Mouse (Mus musculus) midbrain, embryonic 13.5 days (tissue): ENCODE results near the gene Atp10a. TPM values are rescaled to one million over a fixed set of nuclear protein-coding genes. Genes with fewer than 3 reads are reported as not detected.

Source experiments
- ATAC-seq: fragments of 200-750 bp; cut with Nextera tagmentation; 2 replicates; pipeline ENCODE4 v1.8.0; 2017; ENCODE audit warnings: mild to moderate bottlenecking, moderate TSS enrichment, moderate library complexity
- H3K27ac ChIP-seq: fragments of 300-500 bp; sonication (generic); 2 replicates; pipeline ENCODE4 v1.5.1; 2015; ENCODE audit warnings: inconsistent platforms, mild to moderate bottlenecking, moderate library complexity
- H3K27me3 ChIP-seq: fragments of 300-500 bp; sonication (generic); 2 replicates; pipeline ENCODE4 v1.6.1; 2015; ENCODE audit warnings: mild to moderate bottlenecking, inconsistent platforms
- H3K36me3 ChIP-seq: fragments of 300-500 bp; sonication (generic); 2 replicates; pipeline ENCODE4 v1.6.1; 2015; ENCODE audit warnings: mild to moderate bottlenecking, inconsistent platforms
- H3K4me1 ChIP-seq: fragments of 300-500 bp; sonication (generic); replicated peaks from 2 replicates; pipeline ENCODE4 v1.6.1; 2015; ENCODE audit warnings: inconsistent platforms
- H3K4me2 ChIP-seq: fragments of 300-500 bp; sonication (generic); replicated peaks from 2 replicates; pipeline ENCODE4 v1.6.1; 2015; ENCODE audit warnings: moderate library complexity, mild to moderate bottlenecking, inconsistent platforms
- H3K4me3 ChIP-seq: fragments of 300-500 bp; sonication (generic); replicated peaks from 2 replicates; pipeline ENCODE4 v1.5.1; 2015; ENCODE audit warnings: mild to moderate bottlenecking, inconsistent platforms
- H3K9ac ChIP-seq: fragments of 300-500 bp; sonication (generic); replicated peaks from 2 replicates; pipeline ENCODE4 v1.6.1; 2015; ENCODE audit warnings: mild to moderate bottlenecking, inconsistent platforms
- H3K9me3 ChIP-seq: fragments of 300-500 bp; sonication (generic); 2 replicates; pipeline ENCODE4 v1.6.1; 2016; ENCODE audit warnings: mild to moderate bottlenecking, inconsistent platforms
- WGBS: fragments of 180-500 bp; shearing (Covaris S2); methylation state at CpG from one replicate; pipeline ENCODE4 v1.1.7; 2015; 5-methylcytosine and 5-hydroxymethylcytosine counted together
- polyA plus RNA-seq: library from polyadenylated mRNA; unstranded; fragments of >200 nt; fragmentation: Nextera tagmentation; extraction: Ambion mirVana; gene quantifications from 2 replicates; pipeline ENCODE4 v1.2.1, GENCODE M21; 2015

Gene Atp10a
- polyA plus RNA-seq, 1 experiment from 2014 or later: 1.7 TPM

- Histone ChIP-seq H3K4me2 (no peak overlapping the region), H3K36me3 (no peaks in the 10 kb centered on the region), H3K9me3 (no peaks in the 10 kb centered on the region), H3K27me3 (no peaks in the 10 kb centered on the region), H3K27ac (no peak overlapping the region), H3K4me1 (peaks cover 34% of the 10 kb centered on the region), H3K4me3 (no peak overlapping the region), H3K9ac (no peak overlapping the region)
- no peak for ATAC-seq
- 88% methylated on average over 2 of the region's 2 CpGs for WGBS
These were observed 184.4 kb downstream of the Atp10a start for GRCm38 (mm10) chr7:58840367-58840766.

- H3K9ac ChIP-seq: no peak overlapping the region
- H3K27me3 ChIP-seq: no peaks in the 10 kb centered on the region
- no peaks in the 10 kb centered on the region for H3K36me3 ChIP-seq
- H3K9me3 ChIP-seq: no peaks in the 10 kb centered on the region
- no peak overlapping the region for H3K4me2 ChIP-seq
- peaks cover 34% of the 10 kb centered on the region for H3K4me1 ChIP-seq
- WGBS: 92% methylated on average over 1 of the region's 1 CpGs
- no peak overlapping the region for H3K27ac ChIP-seq
- H3K4me3 ChIP-seq: no peak overlapping the region
- ATAC-seq: no peak
These were observed 185.1 kb downstream of the Atp10a start for GRCm38 (mm10) chr7:58841066-58841465.

GRCm38 (mm10) chr7:58842818-58843217, 186.9 kb downstream of the Atp10a start:
- Histone ChIP-seq H3K36me3 (no peaks in the 10 kb centered on the region), H3K4me1 (peaks cover 34% of the 10 kb centered on the region), H3K4me2 (no peak overlapping the region), H3K27ac (peak overlapping the region; percentile 87), H3K9ac (no peak overlapping the region; the same call in 1 of the 2 replicates), H3K4me3 (no peak overlapping the region), H3K9me3 (no peaks in the 10 kb centered on the region), H3K27me3 (no peaks in the 10 kb centered on the region)
- no peak for ATAC-seq
- WGBS: 55% methylated on average over 3 of the region's 3 CpGs

- Histone ChIP-seq H3K4me3 (0 out of 2 replicates have a peak overlapping the region, but pooled peaks have one; percentile 13), H3K4me1 (peaks cover 34% of the 10 kb centered on the region), H3K27me3 (no peaks in the 10 kb centered on the region), H3K9me3 (no peaks in the 10 kb centered on the region), H3K9ac (peak overlapping the region; percentile 50), H3K36me3 (no peaks in the 10 kb centered on the region), H3K27ac (peak overlapping the region; percentile 95), H3K4me2 (peak overlapping the region; percentile 48)
- ATAC-seq: peak; percentile 97
- WGBS: under 1% methylated on average over 9 of the region's 9 CpGs
These were observed 187.9 kb downstream of the Atp10a start for GRCm38 (mm10) chr7:58843767-58844445.

- WGBS: 30% methylated on average over 4 of the region's 4 CpGs
- peak; percentile 61 for ATAC-seq
- H3K9ac ChIP-seq: no peak overlapping the region; the same call in 1 of the 2 replicates
These were observed 188.5 kb downstream of the Atp10a start for GRCm38 (mm10) chr7:58844449-58844848.

GRCm38 (mm10) chr7:58858921-58859320, 203.0 kb downstream of the Atp10a start:
- Histone ChIP-seq H3K4me2 (no peak overlapping the region), H3K9me3 (0 out of 2 replicates have a peak, but pooled peaks cover 5% of the 10 kb centered on the region), H3K4me1 (no peaks in the 10 kb centered on the region), H3K4me3 (no peak overlapping the region), H3K36me3 (no peaks in the 10 kb centered on the region), H3K27me3 (no peaks in the 10 kb centered on the region), H3K9ac (no peak overlapping the region), H3K27ac (no peak overlapping the region)
- WGBS: 97% methylated on average over 4 of the region's 4 CpGs
- no peak for ATAC-seq

More at GRCm38 (mm10) chr7:58844449-58844848, 188.5 kb downstream of the Atp10a start:
- Histone ChIP-seq H3K27me3 (no peaks in the 10 kb centered on the region), H3K4me1 (peaks cover 34% of the 10 kb centered on the region), H3K4me3 (0 out of 2 replicates have a peak overlapping the region, but pooled peaks have one; percentile 13), H3K9me3 (no peaks in the 10 kb centered on the region), H3K36me3 (no peaks in the 10 kb centered on the region), H3K4me2 (peak overlapping the region; percentile 48), H3K27ac (peak overlapping the region; percentile 95)

- Histone ChIP-seq H3K4me2 (no peak overlapping the region), H3K9ac (no peak overlapping the region), H3K4me3 (no peak overlapping the region), H3K36me3 (no peaks in the 10 kb centered on the region), H3K27me3 (no peaks in the 10 kb centered on the region), H3K4me1 (peaks cover 9% of the 10 kb centered on the region), H3K9me3 (no peaks in the 10 kb centered on the region), H3K27ac (no peak overlapping the region)
- 94% methylated on average over 3 of the region's 3 CpGs for WGBS
- no peak for ATAC-seq
These were observed 207.2 kb downstream of the Atp10a start for GRCm38 (mm10) chr7:58863174-58863573.

- WGBS: 16% methylated on average over 4 of the region's 4 CpGs
- H3K27ac ChIP-seq: no peak overlapping the region
- no peaks in the 10 kb centered on the region for H3K27me3 ChIP-seq
- peak; percentile 63; the same call in 1 of the 2 replicates for ATAC-seq
- no peak overlapping the region for H3K9ac ChIP-seq
- H3K4me3 ChIP-seq: no peak overlapping the region
- no peaks in the 10 kb centered on the region for H3K36me3 ChIP-seq
- no peak overlapping the region for H3K4me2 ChIP-seq
- no peaks in the 10 kb centered on the region for H3K9me3 ChIP-seq
- peaks cover 9% of the 10 kb centered on the region for H3K4me1 ChIP-seq
These were observed 211.1 kb downstream of the Atp10a start for GRCm38 (mm10) chr7:58866865-58867614.

GRCm38 (mm10) chr7:58870661-58871060, 214.7 kb downstream of the Atp10a start:
- H3K4me2 ChIP-seq: no peak overlapping the region
- no peak overlapping the region for H3K9ac ChIP-seq
- H3K9me3 ChIP-seq: no peaks in the 10 kb centered on the region
- H3K4me1 ChIP-seq: peaks cover 9% of the 10 kb centered on the region
- no peak for ATAC-seq
- 49% methylated on average over 1 of the region's 1 CpGs for WGBS
- H3K4me3 ChIP-seq: no peak overlapping the region
- H3K36me3 ChIP-seq: no peaks in the 10 kb centered on the region
- H3K27me3 ChIP-seq: no peaks in the 10 kb centered on the region
- H3K27ac ChIP-seq: no peak overlapping the region

- no peak overlapping the region for H3K27ac ChIP-seq
- ATAC-seq: no peak
- no peak overlapping the region for H3K4me2 ChIP-seq
- no peaks in the 10 kb centered on the region for H3K9me3 ChIP-seq
- H3K9ac ChIP-seq: no peak overlapping the region
- H3K27me3 ChIP-seq: no peaks in the 10 kb centered on the region
- no peaks in the 10 kb centered on the region for H3K4me1 ChIP-seq
- WGBS: 94% methylated on average over 1 of the region's 1 CpGs
- H3K4me3 ChIP-seq: no peak overlapping the region
- no peaks in the 10 kb centered on the region for H3K36me3 ChIP-seq
These were observed 217.7 kb downstream of the Atp10a start for GRCm38 (mm10) chr7:58873676-58874075.
